Mouse (Mus musculus) kidney, adult 2 months (tissue): ENCODE data around the gene Fgf18.

Source experiments
- CTCF ChIP-seq: fragments of 200-500 bp; conservative IDR thresholded peaks from 2 replicates; pipeline ENCODE4 v1.5.1; 2011; ENCODE audit warnings: low read depth, mild to moderate bottlenecking, control low read depth, low read length, moderate library complexity, mixed read lengths; ENCODE audit not compliant: insufficient read depth, insufficient read length
- POLR2A ChIP-seq: fragments of 200-500 bp; IDR thresholded peaks from one replicate; pipeline ENCODE4 v1.6.1; 2011; ENCODE audit warnings: low read depth, low read length, control low read depth

DNA sequence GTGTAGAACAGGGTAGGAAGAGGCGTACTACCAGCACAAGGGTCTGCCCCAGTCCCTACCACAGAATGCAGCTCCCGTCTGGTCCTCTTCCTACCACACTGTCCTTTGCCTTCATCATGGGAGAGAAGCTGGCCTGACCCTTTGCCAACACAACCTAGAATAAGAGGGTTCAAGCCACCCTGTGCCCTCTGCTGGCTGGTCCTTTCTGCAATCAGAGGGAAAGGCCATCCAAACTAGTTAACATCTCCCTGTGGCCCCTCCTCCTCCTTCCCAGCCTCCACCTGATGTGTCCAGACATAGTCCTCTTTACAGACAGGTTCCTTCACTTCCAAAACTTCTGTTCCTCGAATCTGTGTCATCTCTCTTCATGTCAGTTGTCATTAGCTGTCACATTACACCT is 66.0 kb downstream of the Fgf18 start:
- no peak for TF ChIP-seq CTCF
- no peak for TF ChIP-seq POLR2A
